Mouse (Mus musculus): ENCODE data around the gene Ror1.

The Ror1 gene

GRCm38 (mm10) chr4:100386272-100386988 is 290.8 kb downstream of the Ror1 start:
- DNase-seq (ENCODE audit: low spot score in 2 of 2), result no peak

- DNase-seq (ENCODE audit: low spot score in 2 of 2), result no peak
Measured at GRCm38 (mm10) chr4:100390436-100390835, 294.8 kb downstream of the Ror1 start.

GRCm38 (mm10) chr4:100391021-100391420 is 295.4 kb downstream of the Ror1 start:
- no peak for DNase-seq (ENCODE audit: low spot score in 2 of 2)

- no peak for DNase-seq (ENCODE audit: low spot score in 2 of 2)
Measured at GRCm38 (mm10) chr4:100393374-100394061, 297.9 kb downstream of the Ror1 start.

- no peak for DNase-seq (ENCODE audit: low spot score in 2 of 2)
Measured at GRCm38 (mm10) chr4:100395407-100395806, 299.8 kb downstream of the Ror1 start.

- no peak for DNase-seq (ENCODE audit: low spot score in 2 of 2)
Measured at GRCm38 (mm10) chr4:100398079-100398478, 302.5 kb downstream of the Ror1 start.

GRCm38 (mm10) chr4:100401078-100401477 is 305.5 kb downstream of the Ror1 start:
- no peak for DNase-seq (ENCODE audit: low spot score in 2 of 2)

GRCm38 (mm10) chr4:100401581-100402470 is 306.2 kb downstream of the Ror1 start:
- peak in 1 of 2 experiments; percentile 45 for DNase-seq (ENCODE audit: low spot score in 2 of 2)

- peak; percentile 37 to 43 for DNase-seq (ENCODE audit: low spot score in 2 of 2)
Measured at GRCm38 (mm10) chr4:100407261-100407874, 311.8 kb downstream of the Ror1 start.

- no peak for DNase-seq (ENCODE audit: low spot score in 2 of 2)
Measured at GRCm38 (mm10) chr4:100409521-100409920, 313.9 kb downstream of the Ror1 start.

- no peak for DNase-seq (ENCODE audit: low spot score in 2 of 2)
Measured at GRCm38 (mm10) chr4:100411841-100412539, 316.4 kb downstream of the Ror1 start.

- no peak for DNase-seq (ENCODE audit: low spot score in 2 of 2)
Measured at GRCm38 (mm10) chr4:100422756-100423155, 327.2 kb downstream of the Ror1 start.

- DNase-seq (ENCODE audit: low spot score in 2 of 2), result no peak
Measured at GRCm38 (mm10) chr4:100426101-100426500, 330.5 kb downstream of the Ror1 start.

GRCm38 (mm10) chr4:100429371-100429900 is 333.8 kb downstream of the Ror1 start:
- no peak for DNase-seq (ENCODE audit: low spot score in 2 of 2)

GRCm38 (mm10) chr4:100435281-100436168 is 339.9 kb downstream of the Ror1 start:
- no peak for DNase-seq (ENCODE audit: low spot score in 2 of 2)

- no peak for DNase-seq (ENCODE audit: low spot score in 2 of 2)
Measured at GRCm38 (mm10) chr4:100436169-100436547, 340.6 kb downstream of the Ror1 start.

- DNase-seq (ENCODE audit: low spot score in 2 of 2), result no peak
Measured at GRCm38 (mm10) chr4:100446897-100447296, 351.3 kb downstream of the Ror1 start.

GRCm38 (mm10) chr4:100462493-100463120 is 367.0 kb downstream of the Ror1 start:
- DNase-seq (ENCODE audit: low spot score in 2 of 2), result no peak

- DNase-seq (ENCODE audit: low spot score in 2 of 2), result no peak
Measured at GRCm38 (mm10) chr4:100478592-100479321, 383.2 kb downstream of the Ror1 start, which contains the start of gene Ube2u. Gene Ube2u (plus strand): TSS chr4:100478849.

Data from urinary bladder, adult 18-20 months (tissue).